Mouse (Mus musculus) spleen, adult 2 months (tissue): ENCODE data around the gene Hs2st1. TPM values are rescaled to one million over a fixed set of nuclear protein-coding genes. Genes with fewer than 3 reads are reported as not detected.

Experiments used
- DNase-seq, 2 experiments: peaks; one replicate each; pipeline versions ENCODE4 v3.0.0 to v3.0.0-alpha.2; 2012 to 2021; ENCODE audit warnings: low spot score in 2 of 2, low read depth in 1 of 2
- H3K27ac ChIP-seq: fragments of 200-500 bp; 2 replicates; pipeline ENCODE4 v1.5.1; 2012; ENCODE audit warnings: low read length, inconsistent platforms; ENCODE audit not compliant: insufficient read depth
- H3K27me3 ChIP-seq: fragments of 200-500 bp; 2 replicates; pipeline ENCODE4 v1.6.1; 2012; ENCODE audit warnings: mild to moderate bottlenecking, moderate library complexity, low read length, inconsistent platforms; ENCODE audit not compliant: control insufficient read depth, insufficient read depth
- H3K36me3 ChIP-seq: fragments of 200-500 bp; 2 replicates; pipeline ENCODE4 v1.6.1; 2012; ENCODE audit warnings: mild to moderate bottlenecking, low read length, inconsistent platforms; ENCODE audit not compliant: control insufficient read depth, insufficient read depth
- H3K4me1 ChIP-seq: fragments of 200-500 bp; 2 replicates; pipeline ENCODE4 v1.6.1; 2011; ENCODE audit warnings: inconsistent platforms; ENCODE audit not compliant: control insufficient read depth, insufficient read depth, insufficient read length
- H3K4me3 ChIP-seq: fragments of 200-500 bp; 2 replicates; pipeline ENCODE4 v1.5.1; 2011; ENCODE audit warnings: mild to moderate bottlenecking, inconsistent platforms; ENCODE audit not compliant: insufficient read depth, insufficient read length; ENCODE audit errors: extremely low read depth
- CTCF ChIP-seq: fragments of 200-500 bp; IDR thresholded peaks from 2 replicates; pipeline ENCODE4 v1.5.1; 2011; ENCODE audit warnings: mild to moderate bottlenecking, inconsistent platforms; ENCODE audit not compliant: insufficient read depth, insufficient read length, insufficient replicate concordance; ENCODE audit errors: extremely low read depth
- POLR2A ChIP-seq: fragments of 200-500 bp; IDR thresholded peaks from 2 replicates; pipeline ENCODE4 v1.6.1; 2011; ENCODE audit warnings: low read depth, low read length, inconsistent platforms
- WGBS: fragments of 180-500 bp; shearing (Covaris S2); methylation state at CpG from one replicate; pipeline ENCODE4 v1.1.7; 2018; 5-methylcytosine and 5-hydroxymethylcytosine counted together
- polyA plus RNA-seq: library from polyadenylated mRNA; depleted of rRNA; stranded (reverse); fragments of >200 nt; gene quantifications from 2 replicates; pipeline ENCODE4 v1.2.3, GENCODE M21; 2012; rRNA removed

Hs2st1 gene
- polyA plus RNA-seq, 1 experiment = 1.5 TPM

GRCm38 (mm10) chr3:144386446-144386845, 183.5 kb downstream of the Hs2st1 start:
- Histone ChIP-seq H3K27me3 (no peaks in the 10 kb centered on the region), H3K4me1 (no peaks in the 10 kb centered on the region), H3K27ac (no peak overlapping the region), H3K36me3 (no peaks in the 10 kb centered on the region), H3K4me3 (no peak overlapping the region)
- DNase-seq = no peak
- TF ChIP-seq POLR2A (no peak), CTCF (no peak)
- WGBS = 88% methylated on average over 4 of the region's 4 CpGs

DNA sequence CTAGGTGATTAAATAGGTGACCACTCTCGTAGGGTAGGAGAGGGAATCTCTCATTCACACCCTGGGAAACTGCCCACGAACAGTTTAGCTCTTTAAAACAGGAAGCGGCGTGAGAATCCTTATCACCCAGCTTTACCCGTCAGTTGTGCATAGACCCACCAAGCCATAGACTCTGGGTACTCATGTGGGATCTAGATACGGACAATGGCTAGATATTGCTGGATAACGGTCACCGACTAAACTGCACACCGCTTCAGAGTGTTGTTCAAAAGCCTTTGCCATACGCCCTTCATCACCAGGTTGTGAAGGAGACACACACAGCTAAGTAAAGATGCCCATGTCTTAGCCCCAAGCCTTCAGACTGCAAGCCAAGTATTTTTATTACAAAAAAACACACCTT, 185.3 kb downstream of the Hs2st1 start:
- Histone ChIP-seq H3K4me3 (no peak overlapping the region), H3K27me3 (no peaks in the 10 kb centered on the region), H3K36me3 (no peaks in the 10 kb centered on the region), H3K27ac (no peak overlapping the region), H3K4me1 (no peaks in the 10 kb centered on the region; the same call in 1 of the 2 replicates)
- WGBS = 82% methylated on average over 10 of the region's 10 CpGs
- DNase-seq = no peak
- TF ChIP-seq CTCF = no peak
- TF ChIP-seq POLR2A = no peak

DNA sequence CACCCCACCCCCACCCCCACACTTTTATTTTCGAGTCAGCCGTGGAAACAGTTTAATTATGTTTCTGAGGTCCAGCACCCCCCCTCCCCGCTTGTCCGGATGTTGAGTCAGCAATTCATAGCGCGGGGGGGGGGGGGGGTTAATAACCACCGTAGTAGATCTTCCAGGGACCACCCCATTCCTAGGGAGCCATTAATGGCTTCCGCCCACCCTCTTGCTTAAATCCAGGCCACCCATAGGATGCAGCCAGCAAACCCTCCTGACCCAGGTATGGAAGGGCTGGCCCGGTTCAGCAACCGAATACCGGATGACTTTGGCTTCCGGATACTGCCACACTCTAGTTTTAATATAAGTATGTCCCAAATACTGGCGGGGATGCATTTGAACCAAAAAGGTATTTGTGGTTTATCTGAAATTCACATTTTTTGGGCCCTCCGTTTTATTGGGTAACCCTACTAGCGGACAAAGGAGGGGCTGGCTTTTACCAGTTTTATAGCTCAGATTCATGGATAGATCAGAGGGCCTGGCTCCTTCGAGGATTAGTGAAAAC, 188.5 kb downstream of the Hs2st1 start:
- Histone ChIP-seq H3K36me3 (no peaks in the 10 kb centered on the region), H3K27ac (no peak overlapping the region), H3K27me3 (no peaks in the 10 kb centered on the region), H3K4me1 (peaks cover 2% of the 10 kb centered on the region; the same call in 1 of the 2 replicates), H3K4me3 (peak overlapping the region; percentile 51; the same call in 1 of the 2 replicates)
- WGBS = 15% methylated on average over 16 of the region's 16 CpGs
- no peak for DNase-seq
- TF ChIP-seq CTCF (no peak), POLR2A (no peak)

DNA sequence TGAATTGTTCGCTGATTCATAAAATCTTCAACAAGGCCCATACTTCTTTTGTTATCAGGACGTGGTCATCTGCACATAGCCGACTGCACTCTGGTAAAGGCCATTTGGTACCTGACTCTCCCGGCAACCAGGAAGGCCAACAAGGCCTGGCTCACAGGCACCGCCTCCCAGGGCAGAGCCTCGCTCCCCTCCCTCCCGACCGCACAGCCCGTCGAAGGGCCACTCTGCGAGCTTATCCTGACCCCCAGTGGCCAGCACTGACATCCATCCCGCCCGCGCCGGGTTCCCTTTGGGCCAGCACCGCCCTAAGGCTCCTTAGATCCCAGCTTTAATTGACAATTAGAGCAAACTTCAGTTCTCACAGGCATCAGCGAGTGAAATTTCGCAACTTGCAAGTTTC, 189.1 kb downstream of the Hs2st1 start:
- H3K4me1 ChIP-seq = peaks cover 2% of the 10 kb centered on the region; the same call in 1 of the 2 replicates
- H3K27ac ChIP-seq = no peak overlapping the region
- TF ChIP-seq CTCF = peak; percentile 55; the same call in 1 of the 2 replicates
- no peak for TF ChIP-seq POLR2A
- peak overlapping the region; percentile 51 for H3K4me3 ChIP-seq
- peak; percentile 15 to 55 for DNase-seq
- H3K27me3 ChIP-seq = no peaks in the 10 kb centered on the region
- 1% methylated on average over 18 of the region's 18 CpGs for WGBS
- no peaks in the 10 kb centered on the region for H3K36me3 ChIP-seq

DNA sequence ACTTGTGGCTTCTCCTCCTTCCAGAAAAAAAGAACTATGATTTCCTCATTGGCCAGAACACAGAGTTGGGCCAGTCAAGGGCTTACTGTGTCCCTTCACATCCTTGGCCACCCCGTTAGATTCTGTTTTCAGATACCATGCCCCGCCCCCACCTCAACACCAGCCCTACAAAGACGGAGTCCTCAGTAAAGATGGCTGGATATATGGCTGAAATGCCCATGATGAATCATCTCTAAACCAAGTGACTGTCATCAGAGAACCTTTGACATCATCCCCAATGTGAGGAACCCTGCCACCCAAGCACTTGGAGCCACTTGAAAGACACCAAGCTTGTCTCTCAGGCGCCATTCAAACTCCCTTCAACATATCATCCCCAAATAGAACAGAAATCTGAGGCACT, 190.2 kb downstream of the Hs2st1 start:
- 77% methylated on average over 4 of the region's 4 CpGs for WGBS
- TF ChIP-seq CTCF = no peak
- TF ChIP-seq POLR2A = no peak

More for the DNA sequence above, 190.2 kb downstream of the Hs2st1 start:
- DNase-seq = no peak
- no peaks in the 10 kb centered on the region for H3K27me3 ChIP-seq
- no peak overlapping the region for H3K27ac ChIP-seq
- peaks cover 2% of the 10 kb centered on the region; the same call in 1 of the 2 replicates for H3K4me1 ChIP-seq
- H3K4me3 ChIP-seq = no peak overlapping the region
- H3K36me3 ChIP-seq = no peaks in the 10 kb centered on the region

Other genes with a start within 250 kb of the Hs2st1 start
- gene Selenof, start 123 bp upstream of the Hs2st1 start, polyA plus RNA-seq = 84.4 and 115 TPM in 2 replicates
- 19.3 and 22.1 TPM in 2 replicates for gene Sh3glb1, start 150.2 kb upstream of the Hs2st1 start, polyA plus RNA-seq
- 22.9 and 24.2 TPM in 2 replicates for gene Clca3a1, start 190.8 kb upstream of the Hs2st1 start, polyA plus RNA-seq
- gene Clca3a2, start 249.3 kb upstream of the Hs2st1 start, polyA plus RNA-seq = 0.39 and 0.50 TPM in 2 replicates